Mouse (Mus musculus) adrenal gland, postnatal 25 days (tissue): ENCODE data around the gene Cmtm1. TPM values are rescaled to one million over a fixed set of nuclear protein-coding genes. Genes with fewer than 3 reads are reported as not detected.
"Not testable (repeated sequence)": the region's sequence is repeated elsewhere in the genome, so short reads cannot be mapped to it uniquely, and the experiment has no call there.

Experiments used
- DNase-seq: peaks from one replicate; pipeline ENCODE4 v3.0.0; 2021; ENCODE audit warnings: mixed read lengths
- long read RNA-seq: library from polyadenylated mRNA; stranded (forward); transcript quantifications from one replicate; pipeline ENCODE4 v2.0.0, GENCODE M21; 2021
- total RNA-seq: library from RNA; stranded (reverse); gene quantifications from 2 replicates; pipeline ENCODE4 v1.2.3, GENCODE M21; 2021

The Cmtm1 gene
- 0.52 and 1.0 TPM in 2 replicates for total RNA-seq
- long read RNA-seq: 0 reads

- DNase-seq: peak; percentile 56
Measured at GRCm38 (mm10) chr8:104309441-104310155, at the start of gene Cmtm1, which contains the start of gene Gm45711. Gene Cmtm1, minus strand, starts transcription at chr8:104310145. Gene Gm45711, minus strand, starts transcription at chr8:104310081.

GRCm38 (mm10) chr8:104358637-104359036, 48.7 kb upstream of the Cmtm1 start:
- DNase-seq: no peak

- DNase-seq: no peak
Measured at GRCm38 (mm10) chr8:104354504-104354903, 44.6 kb upstream of the Cmtm1 start.

GRCm38 (mm10) chr8:104353186-104353585, 43.2 kb upstream of the Cmtm1 start:
- DNase-seq: no peak

- no peak for DNase-seq
Measured at GRCm38 (mm10) chr8:104350047-104350446, 40.1 kb upstream of the Cmtm1 start.

- DNase-seq: no peak
Measured at GRCm38 (mm10) chr8:104348971-104349370, 39.0 kb upstream of the Cmtm1 start.

GRCm38 (mm10) chr8:104346706-104347105, 36.8 kb upstream of the Cmtm1 start:
- peak; percentile 25 for DNase-seq

GRCm38 (mm10) chr8:104344622-104345021, 34.7 kb upstream of the Cmtm1 start:
- DNase-seq: no peak

- DNase-seq: peak; percentile 90
Measured at GRCm38 (mm10) chr8:104343957-104344356, 34.0 kb upstream of the Cmtm1 start.

GRCm38 (mm10) chr8:104342426-104342825, 32.5 kb upstream of the Cmtm1 start:
- DNase-seq: no peak

GRCm38 (mm10) chr8:104341678-104342077, 31.7 kb upstream of the Cmtm1 start:
- no peak for DNase-seq

GRCm38 (mm10) chr8:104341106-104341561, 31.2 kb upstream of the Cmtm1 start:
- DNase-seq: peak; percentile 81

- DNase-seq: peak; percentile 83
Measured at GRCm38 (mm10) chr8:104340233-104341105, 30.5 kb upstream of the Cmtm1 start.

- DNase-seq: no peak
Measured at GRCm38 (mm10) chr8:104339983-104340232, 30.0 kb upstream of the Cmtm1 start.

- no peak for DNase-seq
Measured at GRCm38 (mm10) chr8:104339229-104339982, 29.5 kb upstream of the Cmtm1 start, which contains the start of gene Cmtm3. Gene Cmtm3, plus strand, starts transcription at chr8:104339410.

GRCm38 (mm10) chr8:104337890-104338289, 27.9 kb upstream of the Cmtm1 start:
- DNase-seq: no peak

- no peak for DNase-seq
Measured at GRCm38 (mm10) chr8:104336806-104337205, 26.9 kb upstream of the Cmtm1 start.

GRCm38 (mm10) chr8:104334196-104334595, 24.3 kb upstream of the Cmtm1 start:
- DNase-seq: no peak

- DNase-seq: no peak
Measured at GRCm38 (mm10) chr8:104333786-104334185, 23.8 kb upstream of the Cmtm1 start.

- no peak for DNase-seq
Measured at GRCm38 (mm10) chr8:104332665-104333631, 23.0 kb upstream of the Cmtm1 start.

- not testable (repeated sequence) for DNase-seq
Measured at GRCm38 (mm10) chr8:104321930-104322329, 12.0 kb upstream of the Cmtm1 start, which contains the start of gene Cmtm2b. Gene Cmtm2b, plus strand, starts transcription at chr8:104322230.
